Mouse (Mus musculus) right cerebral cortex, postnatal 10 days (tissue): ENCODE results near the gene Arpc5.
"Not testable (repeated sequence)": the region's sequence is repeated elsewhere in the genome, so short reads cannot be mapped to it uniquely, and the experiment has no call there.

Experiments used
- DNase-seq, 2 experiments: peaks; one replicate each; pipeline ENCODE4 v3.0.0; 2021; ENCODE audit warnings: low spot score in 2 of 2

Arpc5 gene

DNA sequence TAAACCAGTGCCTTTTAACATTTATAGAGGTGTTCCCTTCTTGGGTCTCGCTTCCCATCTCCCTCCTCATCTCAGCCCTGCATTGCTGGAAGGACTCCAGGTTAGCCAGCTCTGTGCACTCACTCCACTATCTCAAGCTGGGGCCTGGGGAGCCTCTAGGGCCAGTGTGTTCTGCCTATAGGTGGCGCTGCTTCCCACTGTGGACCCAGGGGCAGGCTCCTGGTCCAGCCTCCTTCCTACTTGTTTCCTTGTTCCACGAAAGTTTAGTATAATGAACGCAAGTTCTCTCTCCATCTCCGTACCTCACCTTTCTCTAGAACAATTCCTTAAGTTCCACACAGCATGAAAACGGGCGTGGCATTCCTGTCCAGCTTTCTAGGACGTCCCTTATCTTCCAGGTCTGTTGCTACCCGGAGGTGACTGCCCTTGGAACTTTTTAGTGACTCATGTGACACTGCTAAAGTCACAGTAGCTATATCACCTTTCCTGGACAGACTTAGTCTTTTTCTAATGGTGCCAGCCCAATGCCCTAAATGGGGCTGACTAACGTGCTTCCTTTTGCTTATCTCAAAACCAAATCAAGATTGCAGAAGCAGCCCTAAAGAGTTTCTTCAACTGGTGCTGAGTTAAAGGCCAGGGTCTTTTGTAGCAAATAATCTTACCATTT, 12.9 kb downstream of the Arpc5 start:
- peak; percentile 56 to 72 for DNase-seq

DNA sequence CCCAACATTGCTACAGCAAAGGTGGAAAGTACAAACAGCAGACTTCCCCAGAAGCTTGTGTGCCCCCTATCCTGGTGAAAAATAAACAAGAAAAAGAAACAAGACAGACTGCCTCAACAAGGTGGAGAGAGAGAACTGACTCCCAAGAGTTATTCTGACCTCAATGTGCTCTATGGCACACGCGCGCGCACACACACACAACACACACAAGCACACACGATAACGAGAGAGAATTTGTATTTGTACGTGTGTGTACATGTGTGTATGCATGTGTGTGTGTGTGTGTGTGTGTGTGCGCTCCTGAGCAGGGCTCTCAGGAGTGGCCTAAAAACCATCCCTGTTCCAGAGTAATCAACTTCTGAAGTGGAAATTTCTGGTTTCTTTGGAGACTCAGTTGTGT, 18.3 kb downstream of the Arpc5 start:
- DNase-seq: no peak

DNA sequence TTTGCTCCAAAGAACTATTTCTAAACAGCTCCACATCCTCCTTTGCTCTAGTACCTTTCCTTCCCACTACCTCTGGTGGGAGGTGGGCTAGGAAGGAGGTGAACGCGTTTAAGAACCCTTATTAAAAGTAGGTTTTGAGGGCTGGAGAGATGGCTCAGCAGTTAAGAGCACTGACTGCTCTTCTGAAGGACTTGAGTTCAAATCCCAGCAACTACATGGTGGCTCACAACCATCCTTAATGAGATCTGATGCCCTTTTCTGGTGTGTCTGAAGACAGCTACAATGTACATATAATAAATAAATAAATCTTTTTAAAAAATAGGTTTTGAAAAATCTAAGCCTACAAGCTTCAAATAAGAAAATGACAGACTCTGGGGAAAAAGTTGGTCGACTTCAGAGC, 19.1 kb downstream of the Arpc5 start:
- not testable (repeated sequence) for DNase-seq

DNA sequence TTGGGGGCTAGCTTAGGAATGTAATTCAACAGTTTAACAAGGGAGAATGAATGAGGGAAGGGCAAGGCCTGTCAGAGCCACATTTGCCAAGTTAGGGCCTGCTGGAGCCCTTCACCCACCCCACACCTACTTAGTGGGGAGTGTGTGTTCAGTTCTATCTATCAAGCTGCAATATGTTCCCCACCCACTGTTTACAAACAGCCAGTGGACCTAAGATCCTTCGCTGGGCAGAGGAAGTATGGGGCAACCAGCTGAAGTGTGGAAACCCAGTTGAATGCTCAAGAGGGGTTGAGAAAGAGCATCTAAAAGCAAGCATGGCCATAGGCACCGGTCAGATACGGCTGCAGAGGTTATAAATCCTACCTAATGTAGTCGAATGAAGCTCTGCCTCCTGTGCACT, 20.6 kb downstream of the Arpc5 start:
- DNase-seq: no peak

DNA sequence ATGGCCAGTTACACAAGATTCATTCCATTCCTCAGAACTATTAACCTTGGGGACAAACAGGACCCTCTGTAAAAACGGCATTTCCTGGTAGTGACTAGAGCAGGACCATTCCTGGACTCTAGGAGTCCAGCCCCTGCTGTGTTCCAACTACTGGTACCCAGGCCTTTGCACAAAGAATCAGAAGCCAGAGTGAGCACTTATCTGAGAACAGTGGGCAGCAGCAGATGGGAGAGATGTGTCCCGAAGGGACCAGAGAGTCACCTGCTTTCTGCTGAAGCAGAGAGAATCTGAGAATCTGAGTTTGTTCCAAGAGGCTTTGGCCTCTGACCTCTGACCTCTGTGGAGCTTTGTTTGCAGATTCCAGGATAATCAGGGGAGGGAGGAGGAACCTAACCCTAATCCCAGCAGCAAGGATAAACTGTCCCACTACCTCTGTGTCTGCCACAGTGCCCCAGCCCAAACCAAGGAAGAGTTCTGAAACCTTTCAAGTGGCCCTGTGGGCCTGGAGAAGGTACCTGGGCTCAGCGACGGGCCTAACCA, 21.8 kb downstream of the Arpc5 start:
- no peak for DNase-seq

DNA sequence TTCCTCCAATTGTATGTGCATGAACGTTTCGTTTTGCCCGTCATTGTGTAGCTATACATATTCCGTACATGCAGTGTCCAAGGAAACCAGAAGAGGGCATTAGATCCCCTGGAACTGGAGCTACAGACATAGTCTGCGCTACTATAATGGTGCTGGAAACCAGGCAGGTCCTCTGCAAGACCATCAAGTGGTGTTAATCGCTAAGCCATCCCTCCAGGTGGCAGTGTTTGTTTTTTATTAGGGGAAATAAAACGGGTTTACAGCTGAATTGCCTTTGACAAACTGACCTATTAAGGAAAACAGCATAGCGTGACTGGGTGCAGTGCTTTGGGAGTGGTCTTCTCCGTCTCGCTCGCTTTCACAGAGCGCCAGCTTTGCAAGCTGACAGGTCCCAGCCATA, 23.9 kb downstream of the Arpc5 start:
- no peak for DNase-seq

DNA sequence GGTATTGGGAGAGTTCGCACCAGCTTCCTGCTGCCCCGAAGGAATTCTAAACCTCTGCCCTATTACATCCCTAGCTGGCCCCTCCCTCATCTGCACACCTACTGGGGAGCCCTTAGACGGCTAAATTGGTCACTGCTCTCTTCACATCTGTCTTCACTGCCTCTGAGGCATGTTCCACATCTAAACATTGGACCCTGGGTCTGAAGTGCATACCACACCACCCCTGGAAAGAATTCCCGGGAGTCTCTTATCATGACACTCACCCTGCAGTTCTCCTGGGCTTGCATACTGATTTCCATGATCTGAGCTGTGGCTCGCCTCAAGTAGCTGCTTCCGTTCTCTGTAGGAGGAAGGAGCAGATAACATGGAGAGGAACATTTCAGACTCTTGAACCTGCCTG, 24.5 kb downstream of the Arpc5 start:
- no peak for DNase-seq

DNA sequence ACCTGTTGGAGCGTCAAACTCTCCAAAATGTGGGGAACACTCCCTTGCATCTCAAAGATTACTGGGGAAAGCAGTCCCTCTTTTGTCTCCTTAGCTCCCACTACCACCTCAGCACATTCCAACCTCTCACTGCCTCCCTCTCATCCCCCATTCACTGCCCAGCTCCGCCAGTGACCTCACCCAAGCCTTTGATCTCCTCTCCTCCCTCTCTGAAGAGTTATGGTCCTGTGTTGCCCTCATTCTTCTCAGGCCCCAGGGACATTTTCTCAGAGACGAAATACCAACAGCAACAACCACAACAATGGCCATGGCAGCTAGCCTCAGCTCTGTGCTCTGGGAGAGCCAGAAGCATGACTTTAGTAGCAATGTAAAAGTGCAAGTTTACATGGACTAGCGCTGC, 24.9 kb downstream of the Arpc5 start:
- no peak for DNase-seq

DNA sequence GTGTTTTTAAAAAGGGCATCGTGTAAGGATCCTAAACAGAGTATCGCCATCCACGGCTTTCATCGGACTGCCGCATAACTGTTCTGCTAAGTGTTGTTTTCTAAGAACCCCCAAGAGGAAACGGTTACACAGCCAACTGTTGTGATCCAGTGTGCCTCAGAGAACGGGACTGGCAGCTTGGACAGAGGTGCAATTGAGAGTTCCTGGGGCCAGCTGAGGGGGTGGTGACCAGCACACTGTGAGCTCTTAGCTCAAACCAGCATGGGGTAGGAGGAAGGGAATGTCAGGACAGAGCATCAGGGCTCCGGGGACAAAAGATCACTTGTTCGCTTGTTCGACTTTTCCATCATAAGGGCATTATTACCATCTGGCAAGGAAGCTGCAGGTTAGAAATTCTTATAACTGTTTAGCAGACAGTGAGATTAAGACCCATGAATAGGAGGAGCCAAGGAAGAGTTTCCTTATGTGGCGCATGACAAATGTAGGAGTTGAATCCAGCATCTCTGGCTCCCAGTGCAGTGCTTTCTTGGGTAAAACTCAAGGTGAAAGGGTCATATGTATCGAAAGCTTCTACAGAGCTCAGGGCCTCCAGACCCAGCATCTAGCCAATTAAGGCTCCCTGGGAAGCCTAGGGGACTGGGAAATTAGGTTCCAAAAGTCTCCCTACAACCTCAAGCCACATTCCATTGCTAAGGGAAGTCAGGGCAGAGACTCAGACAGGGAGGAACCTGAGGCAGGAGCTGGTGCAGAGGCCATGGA, 26.6 kb downstream of the Arpc5 start:
- peak; percentile 63 to 76 for DNase-seq

DNA sequence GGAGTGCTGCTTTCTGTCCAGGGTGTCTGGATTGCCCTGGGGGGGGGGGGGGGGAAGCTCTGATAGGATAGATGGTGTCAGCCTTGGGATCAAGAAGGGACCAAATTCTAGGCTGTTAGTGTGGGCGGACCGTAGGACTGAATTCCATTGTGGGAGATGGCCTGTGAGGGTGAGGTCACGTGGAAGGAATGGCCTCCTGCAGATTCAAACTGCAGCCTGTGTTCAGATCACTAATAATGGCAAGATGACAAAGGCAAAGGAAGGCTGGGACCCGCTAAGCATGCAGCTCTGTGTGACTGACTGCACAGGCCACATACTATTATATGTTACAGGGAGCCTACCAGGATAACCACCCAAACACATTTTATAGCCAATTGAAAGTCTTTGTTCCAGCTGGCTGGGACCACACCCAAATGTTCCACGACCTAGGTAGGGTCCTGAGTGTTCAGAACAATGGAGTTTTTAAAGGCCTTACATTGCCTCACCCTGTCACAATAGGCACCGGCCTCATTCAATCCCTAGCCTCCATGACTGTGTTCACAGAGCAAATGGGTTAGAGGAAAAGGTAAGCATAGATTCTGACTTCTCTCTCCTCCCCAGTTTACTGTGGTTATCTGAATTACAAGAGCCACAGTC, 27.3 kb downstream of the Arpc5 start:
- DNase-seq: no peak

DNA sequence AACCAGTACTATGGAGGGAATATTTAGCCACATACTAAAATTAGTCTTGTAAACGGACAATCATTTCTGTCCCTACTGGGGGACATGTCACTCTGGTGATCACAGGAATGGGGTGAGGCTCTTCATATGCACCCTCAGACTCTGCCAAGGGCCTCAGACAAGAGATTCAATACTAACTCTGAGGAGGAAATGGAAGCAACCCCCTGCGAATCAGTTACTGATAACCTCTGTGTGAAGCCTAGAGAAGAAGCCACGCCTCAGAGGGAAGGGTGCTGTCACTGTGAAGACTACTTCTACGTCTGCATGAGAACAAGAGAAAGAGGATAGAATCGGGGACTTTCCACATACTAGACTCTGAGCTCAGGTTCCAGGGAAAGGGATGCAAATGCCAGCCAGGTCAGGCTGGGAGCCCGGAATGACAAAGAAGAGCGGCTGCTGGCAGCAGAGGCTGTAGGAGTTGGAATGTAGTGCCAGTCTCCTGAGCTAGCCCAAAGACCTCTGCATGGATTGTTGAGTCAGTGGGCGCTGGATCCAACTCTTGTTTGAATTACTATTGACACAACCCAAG, 29.4 kb downstream of the Arpc5 start:
- DNase-seq: no peak

DNA sequence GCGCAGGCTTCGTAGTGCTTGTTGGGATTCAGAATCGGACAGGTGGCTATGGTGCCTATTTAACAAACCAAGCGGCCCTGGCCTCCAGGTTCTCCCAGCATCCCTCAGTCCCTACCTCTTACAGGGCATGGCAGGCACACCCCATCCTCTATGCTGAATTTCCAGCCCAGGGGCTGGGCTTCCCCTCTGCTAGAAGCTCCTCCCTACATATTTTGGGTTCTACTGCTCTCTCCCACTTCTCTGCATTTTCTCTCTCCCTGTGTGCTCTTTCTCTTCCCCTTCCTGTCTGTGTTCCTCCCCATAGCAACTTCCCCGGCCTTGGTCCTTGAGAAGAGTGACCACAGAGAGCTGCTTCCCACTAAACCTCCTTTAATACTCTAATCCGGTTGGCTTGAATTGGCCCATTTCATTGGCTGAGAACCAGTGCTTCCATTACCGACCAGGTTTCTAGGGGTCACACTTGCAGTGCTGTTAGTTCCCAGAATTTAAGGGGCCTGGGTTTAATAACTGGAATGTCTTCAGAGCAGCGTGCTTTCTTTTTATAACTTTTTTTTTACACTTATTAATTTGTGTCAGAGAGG, 30.4 kb downstream of the Arpc5 start:
- DNase-seq: no peak

DNA sequence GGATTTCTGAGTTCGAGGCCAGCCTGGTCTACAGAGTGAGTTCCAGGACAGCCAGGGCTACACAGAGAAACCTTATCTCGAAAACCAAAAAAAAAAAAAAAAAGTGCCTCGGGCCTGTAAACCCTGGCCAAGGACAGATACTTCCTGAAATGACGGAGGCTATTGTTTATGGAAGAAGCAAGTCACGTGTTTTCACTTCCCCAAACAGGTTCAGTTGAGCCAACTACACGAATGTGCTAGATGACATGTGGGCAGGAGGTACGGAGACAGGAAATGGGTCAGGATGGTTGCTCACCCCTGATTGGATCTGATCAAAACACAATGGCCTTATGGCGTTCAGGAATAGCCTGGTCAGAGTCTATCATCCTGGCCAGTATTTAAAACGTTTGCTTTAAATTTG, 31.8 kb downstream of the Arpc5 start:
- no peak for DNase-seq

DNA sequence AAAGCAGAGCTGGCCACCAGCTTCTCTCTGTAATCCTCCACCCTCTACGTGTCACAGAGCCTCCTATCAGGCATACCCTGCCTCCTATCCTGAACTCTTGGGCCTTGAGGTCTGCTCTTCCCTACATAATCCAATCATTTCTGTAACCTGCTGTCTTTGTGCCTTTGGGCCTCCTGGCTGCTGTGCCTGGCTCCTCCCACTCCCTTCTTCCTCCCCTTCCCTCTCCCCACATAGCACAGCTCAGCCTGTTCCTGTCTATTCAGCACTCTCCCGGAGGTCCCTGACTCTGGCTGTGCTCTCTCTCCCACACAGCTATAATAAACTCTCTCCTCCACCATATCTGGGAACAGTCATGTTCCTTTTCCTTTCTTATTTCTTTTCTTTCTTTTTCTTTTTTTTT, 33.6 kb downstream of the Arpc5 start, which contains the start of gene Ncf2:
Gene Ncf2 (plus strand): TSS at position 298 of the 400 bp plus-strand sequence.
- DNase-seq: no peak

DNA sequence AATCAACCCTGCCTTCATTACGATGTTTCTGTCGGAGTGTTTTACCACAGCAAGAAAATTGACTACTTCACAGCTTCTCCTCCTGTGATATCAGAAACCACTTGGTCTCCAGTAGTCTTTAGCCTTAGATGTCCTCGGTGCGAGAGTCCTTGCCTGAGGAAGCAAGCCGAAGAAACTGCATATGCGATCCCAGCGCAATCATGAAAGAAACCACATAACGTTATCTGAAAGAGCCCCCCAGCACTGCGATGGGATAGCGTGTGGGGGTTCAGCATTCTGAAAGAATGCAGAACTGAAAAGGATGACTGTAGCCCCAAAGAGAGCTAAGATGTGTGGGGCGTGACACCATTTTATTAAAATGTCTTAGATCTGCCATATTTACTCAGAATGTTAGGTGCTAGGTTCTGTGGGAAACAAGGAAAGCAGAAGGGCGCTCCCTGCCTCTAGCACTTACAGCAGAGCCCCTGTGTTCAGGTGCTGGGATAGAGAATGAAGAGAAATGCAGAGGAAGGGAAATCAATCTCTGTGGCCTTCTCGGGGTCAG, 34.4 kb downstream of the Arpc5 start:
- no peak for DNase-seq

DNA sequence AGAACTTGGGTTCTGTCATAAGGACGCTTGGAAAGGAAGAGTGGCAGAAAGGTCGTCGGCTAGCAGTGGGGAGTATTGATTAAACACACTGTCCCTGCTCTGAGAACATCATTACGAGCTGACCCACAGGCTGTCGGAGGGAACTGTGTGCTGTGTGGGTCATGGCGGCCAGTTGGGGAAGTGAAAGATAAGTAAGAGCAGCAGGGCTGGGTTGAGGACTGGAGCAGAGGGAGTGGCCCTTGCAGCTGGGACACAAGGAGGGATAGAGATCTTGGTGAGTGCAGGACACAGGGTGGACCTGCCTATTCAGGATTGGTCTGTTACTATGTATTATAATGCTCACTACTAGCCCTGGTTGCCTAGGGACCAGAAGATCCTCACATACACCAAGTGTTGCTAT, 38.6 kb downstream of the Arpc5 start:
- DNase-seq: no peak

DNA sequence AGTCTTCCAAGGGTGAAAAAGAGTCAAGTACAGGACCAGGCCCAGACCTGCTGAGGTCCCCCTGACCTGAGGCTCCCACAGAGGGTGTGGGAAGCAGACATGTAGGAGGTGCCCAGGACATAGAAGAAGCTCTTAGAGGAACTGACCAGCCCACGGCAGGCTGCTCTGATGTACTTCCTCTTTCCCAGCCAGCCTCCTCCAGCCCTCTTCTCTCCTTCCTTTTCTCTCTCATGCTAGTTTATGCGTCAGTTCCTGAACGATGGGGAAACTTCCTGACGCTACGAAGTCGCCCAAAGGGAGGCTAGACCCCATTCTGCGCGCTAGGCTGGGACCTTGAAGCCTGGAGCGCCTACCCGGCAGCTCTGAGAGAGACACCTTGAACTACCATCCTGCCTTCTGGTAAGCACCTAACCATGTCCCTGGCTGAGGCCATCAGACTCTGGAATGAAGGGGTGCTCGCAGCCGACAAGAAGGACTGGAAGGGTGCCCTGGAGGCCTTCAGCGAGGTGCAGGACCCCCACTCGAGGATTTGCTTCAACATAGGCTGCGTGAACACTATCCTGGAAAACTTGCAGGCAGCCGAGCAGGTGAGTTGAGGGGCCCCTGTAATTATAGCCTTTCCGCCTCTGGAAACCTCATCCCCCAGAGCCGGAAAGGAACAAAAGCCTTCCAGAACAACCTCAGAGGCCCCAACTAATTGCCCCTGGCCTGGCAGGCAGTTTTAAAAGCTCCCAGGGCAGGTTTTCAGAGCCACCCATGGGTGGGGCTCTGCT, 41.5 kb downstream of the Arpc5 start:
- no peak for DNase-seq

DNA sequence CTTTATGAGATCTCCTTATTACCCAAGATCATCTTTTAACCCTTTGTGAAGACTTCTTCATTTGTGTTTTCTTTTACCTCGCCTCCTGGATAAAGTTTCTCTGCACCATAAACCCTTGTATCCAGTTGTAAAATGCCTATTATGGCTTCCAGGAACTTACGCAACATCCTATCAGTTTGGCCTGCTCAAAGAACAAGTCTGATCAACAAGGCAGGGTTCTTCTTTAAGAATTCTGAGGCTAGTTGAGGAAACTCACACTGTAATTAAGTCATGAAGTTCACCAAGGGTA, 42.0 kb downstream of the Arpc5 start:
- DNase-seq: no peak

DNA sequence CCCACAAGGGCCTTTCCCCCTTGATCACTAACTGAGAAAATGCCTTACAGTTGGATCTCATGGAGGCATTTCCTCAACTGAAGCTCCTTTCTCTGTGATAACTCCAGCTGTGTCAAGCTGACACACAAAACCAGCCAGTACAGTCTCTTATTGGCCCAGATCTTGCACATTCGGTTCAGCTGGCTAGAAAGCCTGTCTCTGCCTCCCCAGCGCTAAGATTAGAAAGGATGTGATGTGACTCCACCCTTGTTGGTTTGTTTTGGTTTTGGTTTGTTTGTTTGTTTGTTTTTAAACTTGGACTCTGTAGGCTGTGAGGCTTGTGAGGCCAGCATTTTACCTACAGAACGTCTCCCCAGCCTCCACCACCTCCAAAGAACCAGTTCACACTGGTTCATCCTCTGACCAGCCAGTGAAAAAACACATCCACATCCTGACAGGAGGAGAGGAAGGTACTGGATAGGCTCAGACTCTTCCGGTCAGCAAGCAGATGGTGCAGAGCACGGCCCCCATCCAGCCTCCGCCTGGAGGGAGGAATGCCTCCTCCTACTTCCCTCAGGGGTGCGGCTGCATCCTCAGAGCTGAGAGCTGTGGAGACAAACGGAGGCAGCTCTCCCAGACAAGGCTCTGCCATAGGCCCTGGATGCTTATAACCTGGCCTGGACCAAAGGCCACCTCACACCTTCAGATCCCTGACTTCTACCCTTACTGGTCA, 43.4 kb downstream of the Arpc5 start:
- DNase-seq: no peak
